Comparison of ENCODE assay signal across 11 mouse cellular contexts in the genomic region with DNA sequence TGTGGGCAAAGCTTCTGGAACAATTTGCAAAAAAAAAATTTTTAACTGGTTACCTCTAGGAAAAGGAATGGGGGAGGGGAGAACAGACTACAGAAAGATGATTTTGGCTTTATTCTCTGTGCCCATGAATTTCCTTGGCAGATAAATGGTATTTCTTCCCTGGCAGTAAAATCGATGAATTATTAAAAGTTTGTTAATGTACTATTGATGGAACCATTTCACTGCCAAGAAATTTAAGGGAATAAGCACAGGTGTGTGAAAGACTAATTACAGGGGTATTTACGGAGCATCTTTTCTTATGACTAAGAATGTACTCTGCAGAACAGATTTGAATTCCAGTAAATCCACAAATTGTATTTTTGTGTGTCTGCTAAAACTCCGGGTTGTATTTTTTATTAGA. TPM values are rescaled to one million over a fixed set of nuclear protein-coding genes. Genes with fewer than 3 reads are reported as not detected.
A peak's percentile ranks its signal among the peaks of the same experiment; 100 is the strongest.
DNase-seq lines count a peak whose midpoint lies in the region; ATAC-seq and TF ChIP-seq lines count a peak whose summit lies in the region.
"Had no signal": no experiment of that assay in that cellular context is flagged by ENCODE, and none has a peak within 500 bp of the region (broad histone marks: within the 10 kb centered on the region; RNA-seq: fewer than 3 reads in every experiment).

No protein-coding gene starts in this region.

- H3K36me3 ChIP-seq in kidney, postnatal 0 days (ENCODE audit: insufficient read depth, low read length), result no peaks in the 10 kb centered on the region
- H3K36me3 ChIP-seq in forebrain, embryonic 13.5 days (ENCODE audit: poor library complexity, severe bottlenecking), result no peaks in the 10 kb centered on the region
- peaks cover 53% of the 10 kb centered on the region for H3K36me3 ChIP-seq in limb, embryonic 10.5 days
- H3K36me3 ChIP-seq in neural tube, embryonic 12.5 days, result no peaks in the 10 kb centered on the region

- no peak overlapping the region for H3K9ac ChIP-seq in kidney, postnatal 0 days (ENCODE audit: low read depth, low read length)
- peak overlapping the region; percentile 68 for H3K9ac ChIP-seq in forebrain, embryonic 13.5 days
- 0 out of 2 replicates have a peak overlapping the region, but pooled peaks have one; percentile 45 for H3K9ac ChIP-seq in neural tube, embryonic 12.5 days

- 55% methylated on average over 3 of the region's 3 CpGs for WGBS in kidney, postnatal 0 days
- WGBS in forebrain, embryonic 13.5 days, result 44% methylated on average over 3 of the region's 3 CpGs
- WGBS in limb, embryonic 10.5 days, result 48% methylated on average over 3 of the region's 3 CpGs
- WGBS in neural tube, embryonic 12.5 days, result 50% methylated on average over 3 of the region's 3 CpGs

- TF ChIP-seq CTCF in kidney, postnatal 0 days (IDR thresholded peaks at IDR 0.05; ENCODE audit: low read depth), result no peak

- no peaks in the 10 kb centered on the region; the same call in 1 of the 2 replicates for H3K9me3 ChIP-seq in kidney, postnatal 0 days (replicated peaks; ENCODE audit: low read length)
- H3K9me3 ChIP-seq in forebrain, embryonic 13.5 days (replicated peaks), result peaks cover 43% of the 10 kb centered on the region
- H3K9me3 ChIP-seq in limb, embryonic 10.5 days (replicated peaks), result peaks cover 39% of the 10 kb centered on the region
- peaks cover 31% of the 10 kb centered on the region for H3K9me3 ChIP-seq in neural tube, embryonic 12.5 days

- intact Hi-C loops in gastrocnemius, postnatal 14 days (cut with DNase I; ENCODE audit: low total_unique reads), result no loop called here
- intact Hi-C loops in left cerebral cortex, postnatal 25 days (cut with DNase I), result no loop called here

- H3K4me3 ChIP-seq in kidney, postnatal 0 days (replicated peaks; ENCODE audit: low read depth, low read length), result peak overlapping the region; percentile 50
- H3K4me3 ChIP-seq in forebrain, embryonic 13.5 days, result peak overlapping the region; percentile 57
- H3K4me3 ChIP-seq in limb, embryonic 10.5 days, result peak overlapping the region; percentile 63
- H3K4me3 ChIP-seq in neural tube, embryonic 12.5 days, result peak overlapping the region; percentile 53

- no peak overlapping the region for H3K27ac ChIP-seq in kidney, postnatal 0 days
- no peak overlapping the region for H3K27ac ChIP-seq in forebrain, embryonic 13.5 days
- H3K27ac ChIP-seq in limb, embryonic 10.5 days, result peak overlapping the region; percentile 86
- H3K27ac ChIP-seq in neural tube, embryonic 12.5 days, result no peak overlapping the region

- ATAC-seq in kidney, postnatal 0 days (replicated peaks; ENCODE audit: low FRiP score, low read depth), result no peak
- no peak for ATAC-seq in forebrain, embryonic 13.5 days
- ATAC-seq in neural tube, embryonic 12.5 days (ENCODE audit: low FRiP score, low read depth), result no peak

- no peak for DNase-seq in kidney, postnatal 0 days (ENCODE audit: low spot score)
- DNase-seq in kidney, postnatal 14 days, result no peak
- DNase-seq in limb, embryonic 10.5 days (ENCODE audit: low spot score), result no peak
- DNase-seq in gastrocnemius, postnatal 14 days, result no peak
- no peak for DNase-seq in left cerebral cortex, adult 8-10 months (ENCODE audit: low spot score in 2 of 2)
- DNase-seq in left cerebral cortex, postnatal 25 days (ENCODE audit: low spot score in 2 of 2), result no peak
- DNase-seq: kidney, adult 9 months had no signal

- H3K4me1 ChIP-seq in kidney, postnatal 0 days (replicated peaks; ENCODE audit: insufficient read depth, low read length), result no peaks in the 10 kb centered on the region
- peaks cover 6% of the 10 kb centered on the region; the same call in 1 of the 2 replicates for H3K4me1 ChIP-seq in forebrain, embryonic 13.5 days
- no peaks in the 10 kb centered on the region for H3K4me1 ChIP-seq in limb, embryonic 10.5 days
- H3K4me1 ChIP-seq in neural tube, embryonic 12.5 days, result no peaks in the 10 kb centered on the region

- peak overlapping the region; percentile 61 for H3K4me2 ChIP-seq in kidney, postnatal 0 days (ENCODE audit: low read length)
- peak overlapping the region; percentile 67 for H3K4me2 ChIP-seq in forebrain, embryonic 13.5 days
- H3K4me2 ChIP-seq in neural tube, embryonic 12.5 days (replicated peaks), result peak overlapping the region; percentile 58

- H3K27me3 ChIP-seq in kidney, postnatal 0 days (ENCODE audit: insufficient read depth, low read length), result no peaks in the 10 kb centered on the region
- H3K27me3 ChIP-seq in forebrain, embryonic 13.5 days, result no peaks in the 10 kb centered on the region
- H3K27me3 ChIP-seq in limb, embryonic 10.5 days (ENCODE audit: low read depth, poor library complexity, severe bottlenecking), result no peaks in the 10 kb centered on the region
- H3K27me3 ChIP-seq in neural tube, embryonic 12.5 days (replicated peaks), result no peaks in the 10 kb centered on the region

RNA-seq across cellular contexts. Expression of gene Usp29, which starts 1.0 kb away (rescaled TPM):
- polyA plus RNA-seq in kidney, postnatal 0 days (2015; fragmentation: Nextera tagmentation; extraction: Ambion mirVana), result 1.6 and 1.7 TPM in 2 replicates
- polyA plus RNA-seq in forebrain, embryonic 13.5 days (2015; fragmentation: Nextera tagmentation; extraction: Ambion mirVana), result 21.8 and 23.2 TPM in 2 replicates
- polyA plus RNA-seq in limb, embryonic 10.5 days (2016; fragmentation: Nextera tagmentation; extraction: Ambion mirVana), result 25.1 and 25.4 TPM in 2 replicates
- polyA plus RNA-seq in neural tube, embryonic 12.5 days (2016; fragmentation: Nextera tagmentation; extraction: Ambion mirVana), result 17.3 and 17.5 TPM in 2 replicates
- 1 to 10 TPM; 1.8 to 2.0 TPM for total RNA-seq in gastrocnemius, postnatal 14 days (2021)
- total RNA-seq in left cerebral cortex, adult 8-10 months (2022), result 10 to 100 TPM; 45.1 to 54.2 (median 45.9) TPM
- total RNA-seq in left cerebral cortex, postnatal 25 days (2021), result 10 to 100 TPM; 41.2 to 43.8 TPM
- total RNA-seq: MEL; monocyte, adult 5-6 weeks had no signal

RNA-seq across cellular contexts. Expression of gene Peg3, which starts 1.1 kb away (rescaled TPM):
- 73.5 and 75.8 TPM in 2 replicates for polyA plus RNA-seq in kidney, postnatal 0 days (2015; fragmentation: Nextera tagmentation; extraction: Ambion mirVana)
- 58.7 and 69.5 TPM in 2 replicates for polyA plus RNA-seq in forebrain, embryonic 13.5 days (2015; fragmentation: Nextera tagmentation; extraction: Ambion mirVana)
- polyA plus RNA-seq in limb, embryonic 10.5 days (2016; fragmentation: Nextera tagmentation; extraction: Ambion mirVana), result 378 and 427 TPM in 2 replicates
- 104 and 116 TPM in 2 replicates for polyA plus RNA-seq in neural tube, embryonic 12.5 days (2016; fragmentation: Nextera tagmentation; extraction: Ambion mirVana)
- 10 to 100 TPM; 75.6 to 83.0 TPM for total RNA-seq in gastrocnemius, postnatal 14 days (2021)
- total RNA-seq in left cerebral cortex, adult 8-10 months (2022), result 100 to 1,000 TPM; 200 to 223 (median 214) TPM
- total RNA-seq in left cerebral cortex, postnatal 25 days (2021), result 100 to 1,000 TPM; 201 to 222 TPM
- total RNA-seq: MEL; monocyte, adult 5-6 weeks had no signal

RNA-seq across cellular contexts. Expression of gene Zim1, which starts 35.1 kb away (rescaled TPM):
- 2.6 and 2.8 TPM in 2 replicates for polyA plus RNA-seq in kidney, postnatal 0 days (2015; fragmentation: Nextera tagmentation; extraction: Ambion mirVana)
- polyA plus RNA-seq in forebrain, embryonic 13.5 days (2015; fragmentation: Nextera tagmentation; extraction: Ambion mirVana), result 0.84 and 1.3 TPM in 2 replicates
- polyA plus RNA-seq in limb, embryonic 10.5 days (2016; fragmentation: Nextera tagmentation; extraction: Ambion mirVana), result 2.7 and 3.8 TPM in 2 replicates
- 1.1 and 1.5 TPM in 2 replicates for polyA plus RNA-seq in neural tube, embryonic 12.5 days (2016; fragmentation: Nextera tagmentation; extraction: Ambion mirVana)
- 10 to 100 TPM; 48.7 to 49.3 TPM for total RNA-seq in gastrocnemius, postnatal 14 days (2021)
- 1 to 10 TPM; 2.1 to 7.0 (median 5.5) TPM for total RNA-seq in left cerebral cortex, adult 8-10 months (2022)
- total RNA-seq in left cerebral cortex, postnatal 25 days (2021), result 1 to 10 TPM; 5.1 to 5.4 TPM
- total RNA-seq: MEL; monocyte, adult 5-6 weeks had no signal
